Comparison of ENCODE assay signal across 16 mouse cellular contexts in genomic region chr10:69605211-69605610, GRCm38 (mm10).
DNase-seq lines count a peak whose midpoint lies in the region; ATAC-seq and TF ChIP-seq lines count a peak whose summit lies in the region.
"Had no signal": no experiment of that assay in that cellular context is flagged by ENCODE, and none has a peak within 500 bp of the region (broad histone marks: within the 10 kb centered on the region; RNA-seq: fewer than 3 reads in every experiment).

No protein-coding gene starts in this region.

- no peaks in the 10 kb centered on the region for H3K36me3 ChIP-seq in heart, embryonic 11.5 days (ENCODE audit: control insufficient read depth, insufficient read depth, low read length)
- 0 out of 2 replicates have a peak, but pooled peaks cover 4% of the 10 kb centered on the region for H3K36me3 ChIP-seq in midbrain, embryonic 13.5 days
- H3K36me3 ChIP-seq in midbrain, embryonic 10.5 days: no peaks in the 10 kb centered on the region
- H3K36me3 ChIP-seq in hindbrain, embryonic 15.5 days: no peaks in the 10 kb centered on the region
- H3K36me3 ChIP-seq: lung, embryonic 15.5 days; neural tube, embryonic 12.5 days had no signal

- H3K4me3 ChIP-seq in heart, embryonic 11.5 days (ENCODE audit: low read depth, low read length): no peak overlapping the region
- H3K4me3 ChIP-seq in midbrain, embryonic 13.5 days (replicated peaks): no peak overlapping the region
- H3K4me3 ChIP-seq in midbrain, embryonic 10.5 days: no peak overlapping the region
- no peak overlapping the region for H3K4me3 ChIP-seq in hindbrain, embryonic 15.5 days
- no peak overlapping the region for H3K4me3 ChIP-seq in olfactory bulb, adult 2 months (ENCODE audit: insufficient read depth, low read depth, low read length)
- H3K4me3 ChIP-seq: embryonic facial prominence, embryonic 13.5 days; lung, embryonic 15.5 days; megakaryocyte, embryonic 14.5 days; neural tube, embryonic 12.5 days had no signal

- TF ChIP-seq CTCF in olfactory bulb, adult 2 months (IDR thresholded peaks at IDR 0.05; ENCODE audit: insufficient read depth, low read depth, low read length): no peak

- no peaks in the 10 kb centered on the region for H3K9me3 ChIP-seq in heart, embryonic 11.5 days (replicated peaks; ENCODE audit: control insufficient read depth, low read length)
- no peaks in the 10 kb centered on the region for H3K9me3 ChIP-seq in midbrain, embryonic 13.5 days
- no peaks in the 10 kb centered on the region for H3K9me3 ChIP-seq in midbrain, embryonic 10.5 days (replicated peaks)
- H3K9me3 ChIP-seq in hindbrain, embryonic 15.5 days: no peaks in the 10 kb centered on the region
- H3K9me3 ChIP-seq: embryonic facial prominence, embryonic 13.5 days; lung, embryonic 15.5 days; neural tube, embryonic 12.5 days had no signal

- no peak for TF ChIP-seq POLR2A in olfactory bulb, adult 2 months (IDR thresholded peaks at IDR 0.05; ENCODE audit: insufficient read depth, low read depth, low read length)

- no peak for DNase-seq in heart, postnatal 14 days
- no peak for DNase-seq in midbrain, embryonic 10.5 days (ENCODE audit: low spot score)
- no peak for DNase-seq in thymus, postnatal 36 days
- DNase-seq: cerebellum, postnatal 14 days; kidney, postnatal 14 days had no signal

- no peak overlapping the region for H3K27ac ChIP-seq in heart, embryonic 11.5 days (ENCODE audit: low read depth, low read length)
- H3K27ac ChIP-seq in midbrain, embryonic 13.5 days: peak overlapping the region; percentile 67
- H3K27ac ChIP-seq in midbrain, embryonic 10.5 days (replicated peaks): no peak overlapping the region
- H3K27ac ChIP-seq in hindbrain, embryonic 15.5 days (replicated peaks): peak overlapping the region; percentile 48; the same call in 1 of the 2 replicates
- H3K27ac ChIP-seq in olfactory bulb, adult 2 months (ENCODE audit: insufficient read depth, low read depth, low read length): peak overlapping the region; percentile 87
- H3K27ac ChIP-seq: embryonic facial prominence, embryonic 13.5 days; lung, embryonic 15.5 days; neural tube, embryonic 12.5 days; stomach, postnatal 0 days had no signal

- no peaks in the 10 kb centered on the region for H3K27me3 ChIP-seq in heart, embryonic 11.5 days (ENCODE audit: control insufficient read depth, insufficient read depth, low read length)
- no peaks in the 10 kb centered on the region for H3K27me3 ChIP-seq in midbrain, embryonic 13.5 days
- H3K27me3 ChIP-seq in midbrain, embryonic 10.5 days (ENCODE audit: low read depth, poor library complexity, severe bottlenecking): no peaks in the 10 kb centered on the region
- H3K27me3 ChIP-seq in hindbrain, embryonic 15.5 days: no peaks in the 10 kb centered on the region
- H3K27me3 ChIP-seq: CH12.LX; embryonic facial prominence, embryonic 13.5 days; lung, embryonic 15.5 days; megakaryocyte, embryonic 14.5 days; neural tube, embryonic 12.5 days had no signal

- no peak overlapping the region for H3K9ac ChIP-seq in heart, embryonic 11.5 days (ENCODE audit: low read depth, low read length)
- no peak overlapping the region; the same call in 1 of the 2 replicates for H3K9ac ChIP-seq in midbrain, embryonic 13.5 days (replicated peaks)
- no peak overlapping the region for H3K9ac ChIP-seq in hindbrain, embryonic 15.5 days
- H3K9ac ChIP-seq: embryonic facial prominence, embryonic 13.5 days; lung, embryonic 15.5 days; neural tube, embryonic 12.5 days had no signal

- 34% methylated on average over 12 of the region's 12 CpGs for WGBS in heart, embryonic 11.5 days (ENCODE audit: insufficient replicate concordance)
- 43% methylated on average over 12 of the region's 12 CpGs for WGBS in midbrain, embryonic 13.5 days
- 76% methylated on average over 12 of the region's 12 CpGs for WGBS in midbrain, embryonic 10.5 days
- 29% methylated on average over 12 of the region's 12 CpGs for WGBS in hindbrain, embryonic 15.5 days
- 20% methylated on average over 12 of the region's 12 CpGs for WGBS in olfactory bulb, adult 2 months

- no peak for ATAC-seq in heart, embryonic 11.5 days (replicated peaks; ENCODE audit: insufficient number of reproducible peaks, low FRiP score, low TSS enrichment)
- ATAC-seq in midbrain, embryonic 13.5 days: no peak
- ATAC-seq in hindbrain, embryonic 15.5 days (ENCODE audit: low FRiP score, low read depth): no peak
- ATAC-seq: intestine, postnatal 0 days had no signal

- H3K4me1 ChIP-seq in heart, embryonic 11.5 days (ENCODE audit: control insufficient read depth, insufficient read depth, low read length): no peaks in the 10 kb centered on the region
- peaks cover 48% of the 10 kb centered on the region for H3K4me1 ChIP-seq in midbrain, embryonic 13.5 days (replicated peaks)
- H3K4me1 ChIP-seq in midbrain, embryonic 10.5 days: peaks cover 4% of the 10 kb centered on the region; the same call in 1 of the 2 replicates
- H3K4me1 ChIP-seq in hindbrain, embryonic 15.5 days (replicated peaks): peaks cover 33% of the 10 kb centered on the region
- peaks cover 20% of the 10 kb centered on the region for H3K4me1 ChIP-seq in olfactory bulb, adult 2 months (ENCODE audit: control insufficient read depth, insufficient read depth, low read length)
- H3K4me1 ChIP-seq: megakaryocyte, embryonic 14.5 days had no signal

- H3K4me2 ChIP-seq in heart, embryonic 11.5 days: peak overlapping the region; percentile 37
- peak overlapping the region; percentile 17; the same call in 1 of the 2 replicates for H3K4me2 ChIP-seq in midbrain, embryonic 13.5 days (replicated peaks)
- peak overlapping the region; percentile 11; the same call in 1 of the 2 replicates for H3K4me2 ChIP-seq in hindbrain, embryonic 15.5 days
- H3K4me2 ChIP-seq: embryonic facial prominence, embryonic 13.5 days; lung, embryonic 15.5 days; neural tube, embryonic 12.5 days had no signal

- intact Hi-C loops in heart, postnatal 14 days (cut with DNase I): no loop called here

Comparison
In these comparisons a context has a peak if more than half of its experiments do, and no peak if none do; other contexts are left out.
1. H3K27ac ChIP-seq: peak in midbrain, embryonic 13.5 days (single experiment), hindbrain, embryonic 15.5 days (single experiment) and olfactory bulb, adult 2 months (single experiment); none in heart, embryonic 11.5 days (single experiment) and midbrain, embryonic 10.5 days (single experiment).
2. Peak in every context shown above with its lines, with median percentiles within 50 percentile points of each other: H3K4me2 ChIP-seq.